Mouse (Mus musculus): ENCODE results near the gene Idua. TPM values are rescaled to one million over a fixed set of nuclear protein-coding genes. Genes with fewer than 3 reads are reported as not detected.

The Idua gene
- polyA plus RNA-seq, 1 experiment from 2014 or later, result 7.9 TPM

DNA sequence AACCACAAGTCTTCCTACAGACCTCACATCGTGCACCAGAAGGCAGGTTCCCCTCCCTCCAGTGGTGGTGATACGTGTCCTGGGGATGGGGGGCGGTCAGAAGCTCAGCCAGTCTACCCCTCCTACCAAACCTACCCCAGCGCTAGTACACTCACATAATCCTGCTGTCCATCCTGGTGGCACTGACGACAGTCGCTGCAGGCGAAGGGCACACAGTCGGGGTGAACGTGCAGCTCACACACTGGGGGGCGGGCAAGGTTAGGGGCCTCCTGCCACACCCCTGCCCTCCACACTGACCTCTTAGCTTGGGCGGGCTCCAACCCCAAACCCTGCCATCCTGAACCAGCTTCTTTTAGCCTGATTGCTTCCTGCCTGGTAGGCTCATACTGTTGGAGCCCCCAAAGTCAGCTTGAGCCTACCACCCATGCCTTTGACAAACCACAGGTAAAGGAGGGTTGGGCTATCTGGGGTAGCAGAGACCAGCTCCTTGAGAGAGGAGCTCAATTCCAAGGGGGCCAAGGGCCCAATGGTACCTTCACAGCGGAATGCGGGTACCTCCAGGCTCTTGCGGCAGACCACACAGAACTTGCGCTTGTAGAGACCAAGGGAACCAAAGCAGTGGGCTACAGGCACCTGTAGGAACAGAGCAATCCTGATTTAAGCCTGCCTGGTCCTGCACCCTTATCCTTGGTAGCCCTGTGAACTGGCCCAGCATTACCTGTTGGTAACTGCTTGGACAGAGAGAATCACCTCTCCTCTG is 4.1 kb upstream of the Idua start:
- 93% methylated on average over 15 of the region's 15 CpGs for WGBS
- H3K4me2 ChIP-seq, result no peak overlapping the region
- H3K9me3 ChIP-seq (replicated peaks), result no peaks in the 10 kb centered on the region
- H3K9ac ChIP-seq, result no peak overlapping the region
- H3K27ac ChIP-seq, result no peak overlapping the region
- no peaks in the 10 kb centered on the region for H3K27me3 ChIP-seq
- H3K4me1 ChIP-seq, result peaks cover 18% of the 10 kb centered on the region
- H3K4me3 ChIP-seq, result no peak overlapping the region
- H3K36me3 ChIP-seq (ENCODE audit: poor library complexity, severe bottlenecking), result peaks cover 63% of the 10 kb centered on the region
- no peak for ATAC-seq

DNA sequence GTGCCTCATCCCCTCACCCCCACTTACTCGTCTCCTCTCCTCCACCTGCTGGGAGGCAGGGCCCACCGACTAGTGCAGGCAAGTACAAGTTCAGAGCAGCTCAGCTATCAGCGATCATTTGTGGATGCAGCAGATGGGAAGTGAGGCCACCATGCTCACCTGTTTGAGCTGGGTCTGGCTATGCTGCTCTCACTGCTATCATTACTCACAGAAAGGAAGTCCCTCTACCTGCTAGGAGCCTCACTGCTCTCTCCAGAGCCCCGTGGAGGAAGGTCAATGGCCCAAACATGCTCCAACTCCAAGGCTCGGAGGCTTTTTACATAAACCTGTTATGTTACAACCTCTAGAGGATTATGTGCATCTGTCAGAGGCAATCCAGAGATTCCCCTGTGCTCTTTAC is 2.7 kb upstream of the Idua start:
- no peak for ATAC-seq
- no peaks in the 10 kb centered on the region for H3K9me3 ChIP-seq (replicated peaks)
- WGBS, result 81% methylated on average over 5 of the region's 5 CpGs
- no peak overlapping the region for H3K4me2 ChIP-seq
- H3K9ac ChIP-seq, result 0 out of 2 replicates have a peak overlapping the region, but pooled peaks have one; percentile 5
- H3K4me1 ChIP-seq, result peaks cover 18% of the 10 kb centered on the region
- no peak overlapping the region for H3K27ac ChIP-seq
- H3K27me3 ChIP-seq, result no peaks in the 10 kb centered on the region
- peaks cover 53% of the 10 kb centered on the region for H3K36me3 ChIP-seq (ENCODE audit: poor library complexity, severe bottlenecking)
- no peak overlapping the region for H3K4me3 ChIP-seq

DNA sequence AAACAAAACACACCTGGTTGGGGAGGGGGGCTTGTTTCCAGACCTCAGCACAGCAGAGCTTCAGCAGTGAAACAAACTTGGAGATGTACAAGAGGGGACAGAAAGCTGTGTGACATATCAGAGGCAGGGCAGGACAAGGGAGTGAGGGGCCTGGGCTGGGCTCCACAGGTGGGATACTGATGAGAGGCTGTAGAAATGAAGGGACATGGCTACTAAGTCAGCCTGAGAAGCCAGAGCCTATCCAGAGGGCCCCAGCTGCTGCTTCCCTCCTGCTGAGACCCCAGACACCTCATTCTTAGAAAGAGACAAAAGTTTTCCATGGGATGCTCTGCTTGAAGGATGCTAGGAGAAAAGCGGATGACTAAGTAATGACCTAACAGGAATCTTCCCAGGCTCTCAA is 1.5 kb upstream of the Idua start:
- Histone ChIP-seq H3K27ac (no peak overlapping the region), H3K4me3 (no peak overlapping the region)

DNA sequence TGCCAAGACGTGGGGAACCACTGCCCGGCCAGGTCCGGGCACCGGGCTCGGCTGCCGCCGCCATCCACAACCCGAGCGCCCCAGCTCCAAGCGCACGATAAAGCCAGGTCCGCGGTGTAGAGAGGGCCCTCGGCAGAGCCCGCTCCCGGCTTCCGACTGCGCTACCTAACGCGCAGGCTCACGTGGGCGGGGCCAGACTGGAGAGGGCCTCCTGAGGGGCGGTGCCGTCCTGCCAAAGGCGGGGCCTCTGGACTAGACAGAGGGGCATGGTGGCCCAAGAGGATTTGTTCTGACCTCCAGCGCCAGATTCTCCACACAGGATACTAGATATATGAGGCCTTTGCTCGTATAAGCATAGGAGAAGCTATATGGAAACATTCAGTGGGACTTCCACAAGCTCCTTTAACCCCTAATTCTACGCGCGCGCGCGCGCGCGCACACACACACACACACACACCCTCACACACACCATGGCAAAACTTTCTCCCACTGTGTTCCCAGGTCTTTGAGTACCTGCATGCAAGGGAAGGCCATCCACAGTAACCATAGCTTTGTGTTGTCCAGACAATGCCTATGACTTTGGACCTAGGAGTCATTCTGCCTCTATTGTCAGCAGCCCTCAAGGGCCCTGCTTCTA is 619 bp downstream of the Idua start:
- Histone ChIP-seq H3K27me3 (peaks cover 12% of the 10 kb centered on the region; the same call in 1 of the 2 replicates), H3K4me3 (peak overlapping the region; percentile 63), H3K4me1 (peaks cover 18% of the 10 kb centered on the region), H3K9me3 (replicated peaks) (no peaks in the 10 kb centered on the region), H3K36me3 (ENCODE audit: poor library complexity, severe bottlenecking) (peaks cover 20% of the 10 kb centered on the region), H3K4me2 (peak overlapping the region; percentile 89), H3K9ac (peak overlapping the region; percentile 81), H3K27ac (no peak overlapping the region)
- WGBS, result 14% methylated on average over 36 of the region's 36 CpGs
- peak; percentile 99 for ATAC-seq

More for the DNA sequence above, 1.5 kb upstream of the Idua start:
- H3K36me3 ChIP-seq (ENCODE audit: poor library complexity, severe bottlenecking), result peaks cover 41% of the 10 kb centered on the region
- no peak overlapping the region; the same call in 1 of the 2 replicates for H3K4me2 ChIP-seq
- peaks cover 18% of the 10 kb centered on the region for H3K4me1 ChIP-seq
- H3K9ac ChIP-seq, result 0 out of 2 replicates have a peak overlapping the region, but pooled peaks have one; percentile 5
- no peaks in the 10 kb centered on the region for H3K9me3 ChIP-seq (replicated peaks)
- 0 out of 2 replicates have a peak, but pooled peaks cover 3% of the 10 kb centered on the region for H3K27me3 ChIP-seq
- no peak for ATAC-seq
- 82% methylated on average over 1 of the region's 1 CpGs for WGBS

- whole genome bisulfite sequencing, result 87% methylated on average over 4 of the region's 4 CpGs
- no peak overlapping the region for H3K4me3 ChIP-seq
- no peak overlapping the region for H3K9ac ChIP-seq
- H3K9me3 ChIP-seq (replicated peaks), result no peaks in the 10 kb centered on the region
- H3K27me3 ChIP-seq, result peaks cover 12% of the 10 kb centered on the region; the same call in 1 of the 2 replicates
- H3K27ac ChIP-seq, result no peak overlapping the region
- peaks cover 3% of the 10 kb centered on the region for H3K36me3 ChIP-seq (ENCODE audit: poor library complexity, severe bottlenecking)
- peaks cover 18% of the 10 kb centered on the region for H3K4me1 ChIP-seq
- no peak for ATAC-seq
- no peak overlapping the region for H3K4me2 ChIP-seq
These were observed 2.6 kb downstream of the Idua start for GRCm38 (mm10) chr5:108662772-108663171.

DNA sequence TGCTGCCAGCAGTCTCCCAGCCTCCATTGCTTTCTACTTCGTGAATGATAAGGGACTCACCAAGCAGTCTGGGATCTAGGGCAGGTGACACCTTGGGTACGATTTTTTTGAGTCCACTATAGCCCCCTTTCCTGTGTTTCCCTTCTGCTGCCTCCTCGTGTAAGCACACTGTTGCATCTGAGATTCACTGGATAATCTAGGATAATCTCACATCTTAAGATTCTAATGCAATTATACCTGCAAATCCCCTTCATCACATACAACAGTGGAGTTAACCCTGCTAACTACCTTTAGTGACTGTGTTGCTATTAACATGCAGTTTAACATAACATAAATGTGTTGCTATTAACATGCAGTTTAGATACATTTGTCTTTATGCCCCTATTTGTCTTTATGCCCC is 4.9 kb downstream of the Idua start:
- Histone ChIP-seq H3K4me2 (no peak overlapping the region), H3K9me3 (replicated peaks) (no peaks in the 10 kb centered on the region), H3K27ac (no peak overlapping the region), H3K4me1 (peaks cover 17% of the 10 kb centered on the region), H3K27me3 (peaks cover 12% of the 10 kb centered on the region; the same call in 1 of the 2 replicates), H3K4me3 (no peak overlapping the region), H3K9ac (no peak overlapping the region), H3K36me3 (ENCODE audit: poor library complexity, severe bottlenecking) (no peaks in the 10 kb centered on the region)
- no peak for ATAC-seq
- 36% methylated on average over 3 of the region's 3 CpGs for whole genome bisulfite sequencing

DNA sequence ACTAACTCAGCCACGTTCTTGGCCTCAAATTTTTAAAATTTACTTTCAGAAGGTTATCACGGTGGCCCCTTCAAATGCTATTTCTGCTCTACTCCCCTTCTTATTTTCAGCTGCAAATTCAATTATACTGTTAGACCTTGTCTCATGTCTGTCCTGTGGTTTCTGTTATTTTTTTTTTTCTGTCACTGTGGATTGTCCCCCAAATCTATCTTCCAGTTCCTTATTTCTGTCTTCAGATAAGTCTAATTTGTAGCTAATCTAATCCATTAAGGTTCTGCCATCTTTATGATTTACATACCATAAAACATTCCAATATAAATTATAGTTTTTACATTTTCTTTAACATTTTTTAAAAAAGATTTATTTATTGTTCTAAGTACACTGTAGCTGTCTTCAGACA is 7.2 kb downstream of the Idua start:
- Histone ChIP-seq H3K4me1 (peaks cover 17% of the 10 kb centered on the region), H3K36me3 (ENCODE audit: poor library complexity, severe bottlenecking) (peaks cover 11% of the 10 kb centered on the region), H3K4me3 (no peak overlapping the region), H3K4me2 (no peak overlapping the region), H3K27ac (no peak overlapping the region), H3K9ac (no peak overlapping the region), H3K9me3 (replicated peaks) (no peaks in the 10 kb centered on the region), H3K27me3 (peaks cover 12% of the 10 kb centered on the region; the same call in 1 of the 2 replicates)
- WGBS, result 89% methylated on average over 2 of the region's 2 CpGs
- ATAC-seq, result no peak

GRCm38 (mm10) chr5:108668387-108668932 is 8.3 kb downstream of the Idua start:
- H3K27ac ChIP-seq, result peak overlapping the region; percentile 80; the same call in 1 of the 2 replicates

GRCm38 (mm10) chr5:108668977-108669936 is 9.1 kb downstream of the Idua start, which contains the start of gene Dgkq:
Dgkq (minus strand) TSS chr5:108669672.
- H3K4me3 ChIP-seq, result peak within 1 kb of the TSS; percentile 53

More at GRCm38 (mm10) chr5:108668387-108668932, 8.3 kb downstream of the Idua start:
- peaks cover 17% of the 10 kb centered on the region for H3K4me1 ChIP-seq
- 10% methylated on average over 3 of the region's 3 CpGs for WGBS
- H3K27me3 ChIP-seq, result peaks cover 9% of the 10 kb centered on the region; the same call in 1 of the 2 replicates
- H3K9ac ChIP-seq, result peak overlapping the region; percentile 69
- H3K4me3 ChIP-seq, result peak overlapping the region; percentile 53
- H3K36me3 ChIP-seq (ENCODE audit: poor library complexity, severe bottlenecking), result peaks cover 21% of the 10 kb centered on the region
- no peak for ATAC-seq
- H3K4me2 ChIP-seq, result peak overlapping the region; percentile 61
- no peaks in the 10 kb centered on the region for H3K9me3 ChIP-seq (replicated peaks)

GRCm38 (mm10) chr5:108669986-108670385 is 9.9 kb downstream of the Idua start:
- Histone ChIP-seq H3K27ac (no peak overlapping the region), H3K4me2 (peak overlapping the region; percentile 61), H3K4me3 (peak overlapping the region; percentile 53), H3K9me3 (replicated peaks) (no peaks in the 10 kb centered on the region), H3K36me3 (ENCODE audit: poor library complexity, severe bottlenecking) (peaks cover 21% of the 10 kb centered on the region), H3K9ac (peak overlapping the region; percentile 69; the same call in 1 of the 2 replicates), H3K27me3 (peaks cover 3% of the 10 kb centered on the region; the same call in 1 of the 2 replicates), H3K4me1 (peaks cover 17% of the 10 kb centered on the region)
- WGBS, result 78% methylated on average over 9 of the region's 9 CpGs
- peak; percentile 5; the same call in 1 of the 2 replicates for ATAC-seq

More at GRCm38 (mm10) chr5:108668977-108669936, 9.1 kb downstream of the Idua start, which contains the start of gene Dgkq:
- Histone ChIP-seq H3K27ac (peak within 1 kb of the TSS; percentile 80), H3K27me3 (peaks cover 9% of the 10 kb centered on the region; the same call in 1 of the 2 replicates), H3K4me1 (peaks cover 17% of the 10 kb centered on the region), H3K9me3 (replicated peaks) (no peaks in the 10 kb centered on the region), H3K4me2 (peak within 1 kb of the TSS; percentile 61), H3K9ac (peak within 1 kb of the TSS; percentile 69), H3K36me3 (ENCODE audit: poor library complexity, severe bottlenecking) (peaks cover 21% of the 10 kb centered on the region)
- ATAC-seq, result peak; percentile 88
- 6% methylated on average over 43 of the region's 43 CpGs for WGBS

DNA sequence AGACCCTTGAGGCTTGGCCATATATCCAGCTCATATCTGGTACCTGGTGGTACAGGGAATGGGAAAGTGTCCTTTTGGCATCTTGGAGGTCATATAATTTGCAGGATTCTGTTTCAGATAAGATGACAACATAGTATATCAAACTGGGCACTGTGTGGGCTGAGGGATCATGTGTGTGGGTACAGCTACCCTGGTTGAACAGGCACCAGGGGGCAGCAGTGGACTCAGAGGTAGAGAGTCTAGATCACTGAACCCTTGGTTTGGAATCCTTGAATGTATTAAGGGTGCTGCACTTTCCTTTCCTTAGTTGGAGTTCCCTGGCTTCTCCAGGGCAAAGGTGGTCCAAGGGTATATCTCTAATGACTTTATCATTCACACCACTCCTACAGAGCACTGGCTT is 10.7 kb downstream of the Idua start:
- peaks cover 21% of the 10 kb centered on the region for H3K36me3 ChIP-seq (ENCODE audit: poor library complexity, severe bottlenecking)
- H3K4me1 ChIP-seq, result peaks cover 17% of the 10 kb centered on the region
- H3K27ac ChIP-seq, result no peak overlapping the region
- no peaks in the 10 kb centered on the region for H3K27me3 ChIP-seq
- no peaks in the 10 kb centered on the region for H3K9me3 ChIP-seq (replicated peaks)
- no peak overlapping the region for H3K9ac ChIP-seq
- H3K4me3 ChIP-seq, result no peak overlapping the region
- H3K4me2 ChIP-seq, result no peak overlapping the region
- no peak for ATAC-seq
